Mouse (Mus musculus): Measurements from ENCODE around the gene Stt3b. TPM values are rescaled to one million over a fixed set of nuclear protein-coding genes. Genes with fewer than 3 reads are reported as not detected.

The Stt3b gene
- polyA plus RNA-seq, 1 experiment from 2014 or later = 94.4 TPM

GRCm38 (mm10) chr9:115210535-115210934 is 99.7 kb downstream of the Stt3b start:
- H3K9ac ChIP-seq (ENCODE audit: low read length) = no peak overlapping the region
- peaks cover 4% of the 10 kb centered on the region; the same call in 1 of the 2 replicates for H3K36me3 ChIP-seq (ENCODE audit: control insufficient read depth, insufficient read depth, low read length)
- no peak overlapping the region for H3K27ac ChIP-seq (replicated peaks in 1 of 2; ENCODE audit: control insufficient read depth in 1 of 2, insufficient read depth in 1 of 2, low read depth in 2 of 2, low read length in 2 of 2)
- no peaks in the 10 kb centered on the region for H3K27me3 ChIP-seq (ENCODE audit: control insufficient read depth, insufficient read depth, low read length)
- H3K4me1 ChIP-seq (ENCODE audit: control insufficient read depth in 2 of 2, insufficient read depth in 2 of 2, low read length in 2 of 2) = peaks cover 11 to 19% of the 10 kb centered on the region in 2 experiments
- no peaks in the 10 kb centered on the region for H3K9me3 ChIP-seq (ENCODE audit: control insufficient read depth, low read length)
- 83% methylated on average over 12 of the region's 12 CpGs for WGBS
- no peak overlapping the region for H3K4me2 ChIP-seq (ENCODE audit: low read length)
- H3K4me3 ChIP-seq (ENCODE audit: control insufficient read depth in 1 of 2, insufficient read depth in 1 of 2, low read depth in 1 of 2, low read length in 2 of 2) = no peak overlapping the region
- ATAC-seq (ENCODE audit: insufficient number of reproducible peaks, insufficient read depth, low FRiP score, low read depth) = no peak

DNA sequence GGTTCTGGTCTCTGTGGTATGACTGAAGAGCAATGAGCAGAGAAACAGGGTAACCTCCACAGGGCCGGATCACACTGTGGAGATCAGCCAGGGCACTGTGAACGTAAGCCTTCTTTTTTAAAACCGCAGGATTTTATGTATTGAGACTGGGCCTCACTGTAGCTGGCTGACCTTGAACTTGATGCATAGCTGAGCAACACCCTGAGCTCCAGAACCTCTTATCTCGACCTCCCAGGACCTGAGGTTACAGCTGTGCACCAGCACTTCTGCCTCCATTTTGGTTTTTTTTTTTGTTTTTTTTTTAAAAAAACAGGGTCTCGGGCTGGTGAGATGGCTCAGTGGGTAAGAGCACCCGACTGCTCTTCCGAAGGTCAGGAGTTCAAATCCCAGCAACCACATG is 100.5 kb downstream of the Stt3b start:
- WGBS = 86% methylated on average over 7 of the region's 7 CpGs
- peaks cover 7 to 14% of the 10 kb centered on the region in 2 experiments for H3K4me1 ChIP-seq (ENCODE audit: control insufficient read depth in 2 of 2, insufficient read depth in 2 of 2, low read length in 2 of 2)
- no peak for ATAC-seq (ENCODE audit: insufficient number of reproducible peaks, insufficient read depth, low FRiP score, low read depth)
- H3K4me3 ChIP-seq (ENCODE audit: control insufficient read depth in 1 of 2, insufficient read depth in 1 of 2, low read depth in 1 of 2, low read length in 2 of 2) = no peak overlapping the region
- H3K4me2 ChIP-seq (ENCODE audit: low read length) = no peak overlapping the region
- no peak overlapping the region for H3K27ac ChIP-seq (replicated peaks in 1 of 2; ENCODE audit: control insufficient read depth in 1 of 2, insufficient read depth in 1 of 2, low read depth in 2 of 2, low read length in 2 of 2)
- no peak overlapping the region for H3K9ac ChIP-seq (ENCODE audit: low read length)
- no peaks in the 10 kb centered on the region for H3K27me3 ChIP-seq (ENCODE audit: control insufficient read depth, insufficient read depth, low read length)
- peaks cover 4% of the 10 kb centered on the region; the same call in 1 of the 2 replicates for H3K36me3 ChIP-seq (ENCODE audit: control insufficient read depth, insufficient read depth, low read length)
- no peaks in the 10 kb centered on the region for H3K9me3 ChIP-seq (ENCODE audit: control insufficient read depth, low read length)

DNA sequence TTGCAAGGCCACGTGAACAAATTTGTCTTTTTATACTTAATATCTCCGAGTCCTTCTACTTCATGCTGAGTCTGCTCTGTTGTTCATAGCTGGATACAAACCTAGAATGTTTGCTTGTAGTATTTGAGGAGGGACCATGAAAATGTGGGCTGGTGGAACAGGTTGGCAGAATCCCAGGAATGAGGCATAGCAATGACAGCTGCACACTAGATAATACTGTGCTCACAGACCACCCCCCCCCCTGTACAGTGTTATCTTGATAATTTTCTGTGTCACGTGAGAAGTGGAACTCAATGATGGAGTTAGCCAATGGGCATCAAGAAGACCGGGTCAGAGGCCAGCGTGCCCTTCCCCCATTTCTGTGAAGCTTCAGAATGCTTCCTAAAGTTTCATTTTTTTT is 104.0 kb downstream of the Stt3b start:
- no peak overlapping the region for H3K4me2 ChIP-seq (ENCODE audit: low read length)
- H3K27me3 ChIP-seq (ENCODE audit: control insufficient read depth, insufficient read depth, low read length) = no peaks in the 10 kb centered on the region
- H3K4me3 ChIP-seq (ENCODE audit: control insufficient read depth in 1 of 2, insufficient read depth in 1 of 2, low read depth in 1 of 2, low read length in 2 of 2) = no peak overlapping the region
- no peak for ATAC-seq (ENCODE audit: insufficient number of reproducible peaks, insufficient read depth, low FRiP score, low read depth)
- no peak overlapping the region for H3K27ac ChIP-seq (replicated peaks in 1 of 2; ENCODE audit: control insufficient read depth in 1 of 2, insufficient read depth in 1 of 2, low read depth in 2 of 2, low read length in 2 of 2)
- H3K9me3 ChIP-seq (ENCODE audit: control insufficient read depth, low read length) = no peaks in the 10 kb centered on the region
- H3K9ac ChIP-seq (ENCODE audit: low read length) = no peak overlapping the region
- peaks cover 4% of the 10 kb centered on the region; the same call in 1 of the 2 replicates for H3K36me3 ChIP-seq (ENCODE audit: control insufficient read depth, insufficient read depth, low read length)
- H3K4me1 ChIP-seq (ENCODE audit: control insufficient read depth in 2 of 2, insufficient read depth in 2 of 2, low read length in 2 of 2) = peaks cover 7 to 10% of the 10 kb centered on the region in 2 experiments
- 54% methylated on average over 5 of the region's 5 CpGs for WGBS

- no peak for ATAC-seq (ENCODE audit: insufficient number of reproducible peaks, insufficient read depth, low FRiP score, low read depth)
- peaks cover 7 to 10% of the 10 kb centered on the region in 2 experiments for H3K4me1 ChIP-seq (ENCODE audit: control insufficient read depth in 2 of 2, insufficient read depth in 2 of 2, low read length in 2 of 2)
- H3K9ac ChIP-seq (ENCODE audit: low read length) = no peak overlapping the region
- peaks cover 4% of the 10 kb centered on the region; the same call in 1 of the 2 replicates for H3K36me3 ChIP-seq (ENCODE audit: control insufficient read depth, insufficient read depth, low read length)
- no peak overlapping the region for H3K4me2 ChIP-seq (ENCODE audit: low read length)
- 11% methylated on average over 6 of the region's 6 CpGs for WGBS
- no peaks in the 10 kb centered on the region for H3K9me3 ChIP-seq (ENCODE audit: control insufficient read depth, low read length)
- no peak overlapping the region for H3K4me3 ChIP-seq (ENCODE audit: control insufficient read depth in 1 of 2, insufficient read depth in 1 of 2, low read depth in 1 of 2, low read length in 2 of 2)
- no peaks in the 10 kb centered on the region for H3K27me3 ChIP-seq (ENCODE audit: control insufficient read depth, insufficient read depth, low read length)
- H3K27ac ChIP-seq (replicated peaks in 1 of 2; ENCODE audit: control insufficient read depth in 1 of 2, insufficient read depth in 1 of 2, low read depth in 2 of 2, low read length in 2 of 2) = no peak overlapping the region
Measured at GRCm38 (mm10) chr9:115205491-115205890, 104.7 kb downstream of the Stt3b start.

- Histone ChIP-seq H3K27me3 (ENCODE audit: control insufficient read depth, insufficient read depth, low read length) (no peaks in the 10 kb centered on the region), H3K9ac (ENCODE audit: low read length) (no peak overlapping the region), H3K4me3 (ENCODE audit: control insufficient read depth in 1 of 2, insufficient read depth in 1 of 2, low read depth in 1 of 2, low read length in 2 of 2) (no peak overlapping the region), H3K4me2 (ENCODE audit: low read length) (no peak overlapping the region), H3K36me3 (ENCODE audit: control insufficient read depth, insufficient read depth, low read length) (peaks cover 3% of the 10 kb centered on the region; the same call in 1 of the 2 replicates), H3K9me3 (ENCODE audit: control insufficient read depth, low read length) (no peaks in the 10 kb centered on the region), H3K27ac (replicated peaks in 1 of 2; ENCODE audit: control insufficient read depth in 1 of 2, insufficient read depth in 1 of 2, low read depth in 2 of 2, low read length in 2 of 2) (no peak overlapping the region), H3K4me1 (ENCODE audit: control insufficient read depth in 2 of 2, insufficient read depth in 2 of 2, low read length in 2 of 2) (peaks cover 7 to 10% of the 10 kb centered on the region in 2 experiments)
- WGBS = 51% methylated on average over 6 of the region's 6 CpGs
- ATAC-seq (ENCODE audit: insufficient number of reproducible peaks, insufficient read depth, low FRiP score, low read depth) = no peak
Measured at GRCm38 (mm10) chr9:115203136-115203535, 107.1 kb downstream of the Stt3b start.

- WGBS = 88% methylated on average over 6 of the region's 6 CpGs
- H3K4me3 ChIP-seq (ENCODE audit: control insufficient read depth in 1 of 2, insufficient read depth in 1 of 2, low read depth in 1 of 2, low read length in 2 of 2) = no peak overlapping the region
- no peak overlapping the region for H3K9ac ChIP-seq (ENCODE audit: low read length)
- no peaks in the 10 kb centered on the region for H3K36me3 ChIP-seq (ENCODE audit: control insufficient read depth, insufficient read depth, low read length)
- no peaks in the 10 kb centered on the region for H3K27me3 ChIP-seq (ENCODE audit: control insufficient read depth, insufficient read depth, low read length)
- H3K27ac ChIP-seq (replicated peaks in 1 of 2; ENCODE audit: control insufficient read depth in 1 of 2, insufficient read depth in 1 of 2, low read depth in 2 of 2, low read length in 2 of 2) = no peak overlapping the region
- no peaks in the 10 kb centered on the region for H3K9me3 ChIP-seq (ENCODE audit: control insufficient read depth, low read length)
- H3K4me2 ChIP-seq (ENCODE audit: low read length) = no peak overlapping the region
- no peak for ATAC-seq (ENCODE audit: insufficient number of reproducible peaks, insufficient read depth, low FRiP score, low read depth)
- H3K4me1 ChIP-seq (ENCODE audit: control insufficient read depth in 2 of 2, insufficient read depth in 2 of 2, low read length in 2 of 2) = peaks cover 5 to 15% of the 10 kb centered on the region in 2 experiments
Measured at GRCm38 (mm10) chr9:115201264-115201663, 109.0 kb downstream of the Stt3b start.

DNA sequence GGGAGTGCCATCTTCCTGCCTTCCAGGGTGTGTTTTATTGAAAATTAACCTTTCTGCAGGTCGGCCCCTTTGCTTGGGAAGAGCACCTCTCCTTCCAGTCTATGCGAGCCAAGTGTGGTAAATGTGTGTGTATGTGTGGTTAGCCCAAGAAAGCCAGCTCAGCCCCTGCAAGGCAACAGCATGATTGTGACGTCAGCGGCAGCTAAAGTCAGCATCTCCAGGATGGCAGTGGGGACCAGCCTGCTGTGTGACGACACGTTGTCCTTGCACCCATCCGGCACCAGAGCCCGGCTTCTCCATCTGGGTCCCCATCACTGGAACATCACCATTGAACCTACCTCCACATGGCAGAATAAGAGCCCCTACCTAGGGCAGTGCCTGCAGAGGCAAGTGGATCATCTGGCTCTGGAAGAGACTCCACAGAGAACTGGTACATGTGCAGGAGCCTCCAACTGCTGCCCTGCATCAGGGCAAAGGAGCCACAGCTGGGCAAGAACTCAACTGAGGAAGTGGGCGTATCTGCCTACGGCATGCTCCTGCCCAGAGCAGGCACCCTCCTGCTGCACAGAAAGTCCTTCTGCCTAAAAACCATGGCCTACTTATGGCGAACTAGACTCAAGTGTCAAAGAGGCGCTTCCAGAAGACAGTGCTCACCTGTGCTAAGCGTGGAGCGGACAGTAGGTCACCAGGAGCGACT is 109.9 kb downstream of the Stt3b start:
- H3K4me3 ChIP-seq (ENCODE audit: control insufficient read depth in 1 of 2, insufficient read depth in 1 of 2, low read depth in 1 of 2, low read length in 2 of 2) = no peak overlapping the region
- H3K27me3 ChIP-seq (ENCODE audit: control insufficient read depth, insufficient read depth, low read length) = no peaks in the 10 kb centered on the region
- H3K4me2 ChIP-seq (ENCODE audit: low read length) = no peak overlapping the region
- H3K4me1 ChIP-seq (ENCODE audit: control insufficient read depth in 2 of 2, insufficient read depth in 2 of 2, low read length in 2 of 2) = peaks cover 0 to 6% of the 10 kb centered on the region in 2 experiments; a peak in 1 of 4 replicates
- no peak for ATAC-seq (ENCODE audit: insufficient number of reproducible peaks, insufficient read depth, low FRiP score, low read depth)
- H3K27ac ChIP-seq (replicated peaks in 1 of 2; ENCODE audit: control insufficient read depth in 1 of 2, insufficient read depth in 1 of 2, low read depth in 2 of 2, low read length in 2 of 2) = no peak overlapping the region
- no peaks in the 10 kb centered on the region for H3K36me3 ChIP-seq (ENCODE audit: control insufficient read depth, insufficient read depth, low read length)
- 88% methylated on average over 15 of the region's 15 CpGs for WGBS
- no peak overlapping the region for H3K9ac ChIP-seq (ENCODE audit: low read length)
- H3K9me3 ChIP-seq (ENCODE audit: control insufficient read depth, low read length) = no peaks in the 10 kb centered on the region

- 75% methylated on average over 7 of the region's 7 CpGs for WGBS
Measured at GRCm38 (mm10) chr9:115197082-115197481, 113.1 kb downstream of the Stt3b start.

More at GRCm38 (mm10) chr9:115197082-115197481, 113.1 kb downstream of the Stt3b start:
- no peaks in the 10 kb centered on the region for H3K27me3 ChIP-seq (ENCODE audit: control insufficient read depth, insufficient read depth, low read length)
- no peak for ATAC-seq (ENCODE audit: insufficient number of reproducible peaks, insufficient read depth, low FRiP score, low read depth)
- H3K4me2 ChIP-seq (ENCODE audit: low read length) = no peak overlapping the region
- no peaks in the 10 kb centered on the region for H3K9me3 ChIP-seq (ENCODE audit: control insufficient read depth, low read length)
- no peak overlapping the region for H3K4me3 ChIP-seq (ENCODE audit: control insufficient read depth in 1 of 2, insufficient read depth in 1 of 2, low read depth in 1 of 2, low read length in 2 of 2)
- no peak overlapping the region for H3K9ac ChIP-seq (ENCODE audit: low read length)
- H3K4me1 ChIP-seq (ENCODE audit: control insufficient read depth in 2 of 2, insufficient read depth in 2 of 2, low read length in 2 of 2) = peaks cover 0 to 6% of the 10 kb centered on the region in 2 experiments; a peak in 1 of 4 replicates
- no peaks in the 10 kb centered on the region for H3K36me3 ChIP-seq (ENCODE audit: control insufficient read depth, insufficient read depth, low read length)
- no peak overlapping the region for H3K27ac ChIP-seq (replicated peaks in 1 of 2; ENCODE audit: control insufficient read depth in 1 of 2, insufficient read depth in 1 of 2, low read depth in 2 of 2, low read length in 2 of 2)
